Mouse (Mus musculus): ENCODE results near the gene Olfr1164. TPM values are rescaled to one million over a fixed set of nuclear protein-coding genes. Genes with fewer than 3 reads are reported as not detected.

Gene Olfr1164
- not detected in 2 replicates for polyA plus RNA-seq (2014; fragmentation: Nextera tagmentation; extraction: Ambion mirVana)

DNA sequence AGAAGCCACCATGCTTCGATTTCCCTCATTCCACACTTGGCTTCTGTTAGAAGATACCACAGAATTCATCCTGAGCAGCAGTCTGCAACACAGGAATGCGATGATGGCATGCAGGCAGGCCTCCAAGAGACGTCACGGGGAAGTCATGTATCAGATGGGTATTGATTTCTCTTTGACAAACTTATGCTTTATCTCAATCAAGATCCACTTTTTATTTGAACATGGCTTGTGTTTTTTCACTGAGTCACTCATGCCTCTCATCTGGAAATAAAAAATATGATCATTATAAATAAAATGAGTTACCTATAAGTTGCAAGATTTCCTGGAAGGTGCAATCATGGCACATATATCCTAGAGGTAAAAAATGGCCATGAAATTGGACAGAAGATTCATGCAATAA is at the start of gene Olfr1164:
Gene Olfr1164, minus strand, starts transcription at position 101 of the 400 bp plus-strand sequence.
- Histone ChIP-seq H3K4me2 (replicated peaks; ENCODE audit: low read depth, low read length) (no peak within 1 kb of the TSS), H3K9ac (ENCODE audit: low read depth, low read length) (no peak within 1 kb of the TSS), H3K9me3 (ENCODE audit: control insufficient read depth, low read length) (no peaks in the 10 kb centered on the region), H3K36me3 (ENCODE audit: control insufficient read depth, insufficient read depth, low read length) (no peaks in the 10 kb centered on the region), H3K4me3 (ENCODE audit: low read depth, low read length) (no peak within 1 kb of the TSS), H3K27ac (ENCODE audit: low read depth, low read length) (no peak within 1 kb of the TSS), H3K27me3 (ENCODE audit: control insufficient read depth, insufficient read depth, low read length) (no peaks in the 10 kb centered on the region), H3K4me1 (replicated peaks; ENCODE audit: control insufficient read depth, insufficient read depth, low read length) (no peaks in the 10 kb centered on the region)
- 76% methylated on average over 4 of the region's 4 CpGs for WGBS
- DNase-seq (ENCODE audit: low spot score) (no peak), ATAC-seq (ENCODE audit: low FRiP score) (no peak)

DNA sequence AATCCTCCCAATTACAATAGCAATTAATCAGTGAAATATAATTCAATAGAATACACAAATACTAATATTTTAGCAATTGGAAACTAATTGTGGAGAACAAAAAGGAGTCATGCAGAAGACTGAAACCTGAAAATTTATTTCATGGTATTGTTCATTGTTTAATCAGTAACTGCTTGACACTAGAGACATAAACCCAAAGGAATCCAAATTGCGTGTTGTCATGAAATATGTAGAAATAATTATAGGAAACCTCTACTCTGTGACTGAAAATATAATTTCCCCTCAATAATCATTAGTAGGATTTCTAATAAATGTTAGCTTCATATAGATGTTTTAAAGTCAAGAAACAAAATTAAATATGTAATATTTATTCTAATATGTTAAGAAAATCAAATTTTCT is 34.4 kb upstream of the Olfr1164 start, which contains the start of gene Olfr1166:
Gene Olfr1166, minus strand, starts transcription at position 101 of the 400 bp plus-strand sequence.
- Histone ChIP-seq H3K4me2 (replicated peaks; ENCODE audit: low read depth, low read length) (no peak within 1 kb of the TSS), H3K9me3 (ENCODE audit: control insufficient read depth, low read length) (no peaks in the 10 kb centered on the region), H3K4me1 (replicated peaks; ENCODE audit: control insufficient read depth, insufficient read depth, low read length) (no peaks in the 10 kb centered on the region), H3K36me3 (ENCODE audit: control insufficient read depth, insufficient read depth, low read length) (no peaks in the 10 kb centered on the region), H3K27ac (ENCODE audit: low read depth, low read length) (no peak within 1 kb of the TSS), H3K27me3 (ENCODE audit: control insufficient read depth, insufficient read depth, low read length) (no peaks in the 10 kb centered on the region), H3K9ac (ENCODE audit: low read depth, low read length) (no peak within 1 kb of the TSS), H3K4me3 (ENCODE audit: low read depth, low read length) (no peak within 1 kb of the TSS)
- WGBS, result 94% methylated on average over 1 of the region's 1 CpGs
- ATAC-seq (ENCODE audit: low FRiP score) (no peak), DNase-seq (ENCODE audit: low spot score) (no peak)

DNA sequence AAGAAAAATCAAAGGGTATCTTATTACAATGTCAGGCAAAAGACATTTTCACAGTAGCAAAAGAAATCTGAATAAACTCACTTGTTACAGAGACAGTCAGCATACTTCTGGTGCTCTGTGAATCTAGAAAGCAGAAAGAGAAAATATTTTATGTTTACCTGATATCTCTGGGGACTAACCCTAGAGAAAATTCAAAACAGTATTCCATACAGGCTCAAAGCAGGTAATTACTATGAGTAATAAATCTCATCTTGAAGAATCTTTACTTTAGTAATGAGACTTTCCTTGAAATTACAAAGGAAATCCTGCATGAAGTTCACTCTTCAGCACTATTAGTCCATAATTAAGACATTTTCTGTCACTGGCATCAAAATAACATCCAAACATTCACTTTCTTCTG is 22.0 kb downstream of the Olfr1164 start, which contains the start of gene Olfr1163:
Gene Olfr1163, minus strand, starts transcription at position 101 of the 400 bp plus-strand sequence.
- H3K4me2 ChIP-seq (replicated peaks; ENCODE audit: low read depth, low read length), result no peak within 1 kb of the TSS
- H3K9me3 ChIP-seq (ENCODE audit: control insufficient read depth, low read length), result no peaks in the 10 kb centered on the region
- H3K27ac ChIP-seq (ENCODE audit: low read depth, low read length), result no peak within 1 kb of the TSS
- no peaks in the 10 kb centered on the region for H3K4me1 ChIP-seq (replicated peaks; ENCODE audit: control insufficient read depth, insufficient read depth, low read length)
- H3K9ac ChIP-seq (ENCODE audit: low read depth, low read length), result no peak within 1 kb of the TSS
- H3K27me3 ChIP-seq (ENCODE audit: control insufficient read depth, insufficient read depth, low read length), result no peaks in the 10 kb centered on the region
- no peak for ATAC-seq (ENCODE audit: low FRiP score)
- no peak within 1 kb of the TSS for H3K4me3 ChIP-seq (ENCODE audit: low read depth, low read length)
- no peak for DNase-seq (ENCODE audit: low spot score)
- H3K36me3 ChIP-seq (ENCODE audit: control insufficient read depth, insufficient read depth, low read length), result no peaks in the 10 kb centered on the region

DNA sequence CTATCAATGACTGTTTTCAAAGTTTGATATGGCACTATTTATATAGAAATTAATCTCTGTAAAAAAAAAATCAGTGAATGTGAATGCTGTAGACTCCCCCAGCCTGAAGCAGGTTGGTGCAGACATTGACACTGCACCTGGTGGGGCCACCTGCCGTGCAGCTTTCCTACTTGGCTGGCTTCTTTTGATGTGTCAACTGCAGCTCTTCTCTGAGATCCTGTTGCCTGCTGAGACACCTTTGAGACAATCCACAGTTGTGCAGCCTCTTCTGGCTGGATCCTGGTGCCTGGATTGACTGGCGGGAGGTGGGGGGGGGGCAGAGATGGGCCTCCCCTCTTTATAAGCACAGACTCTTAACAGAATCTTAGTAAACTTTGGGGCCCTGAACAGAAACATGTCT is 30.2 kb downstream of the Olfr1164 start:
- ATAC-seq (ENCODE audit: low FRiP score), result no peak

DNA sequence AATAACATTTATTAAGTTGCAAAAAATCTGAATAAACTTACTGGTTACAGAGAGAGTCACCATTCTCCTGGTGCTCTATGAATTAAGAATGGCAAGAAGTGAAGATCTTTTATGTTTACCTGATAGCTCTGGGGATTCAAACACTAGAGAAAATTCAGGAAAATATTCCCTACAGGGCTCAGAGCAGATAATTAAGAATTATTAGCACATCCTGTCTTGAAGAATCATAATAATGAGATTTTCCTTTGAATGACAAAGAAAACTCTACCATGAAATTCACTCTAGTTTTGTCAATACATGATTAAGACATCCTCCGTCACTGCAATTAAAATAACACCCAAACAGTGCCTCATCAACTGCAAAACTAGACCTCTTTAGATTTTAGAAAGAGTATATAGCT is 42.7 kb downstream of the Olfr1164 start, which contains the start of gene Olfr1162:
Gene Olfr1162, minus strand, starts transcription at position 101 of the 400 bp plus-strand sequence.
- H3K9me3 ChIP-seq (ENCODE audit: control insufficient read depth, low read length), result no peaks in the 10 kb centered on the region
- no peaks in the 10 kb centered on the region for H3K27me3 ChIP-seq (ENCODE audit: control insufficient read depth, insufficient read depth, low read length)
- 84% methylated on average over 1 of the region's 1 CpGs for WGBS
- no peak for DNase-seq (ENCODE audit: low spot score)
- no peak within 1 kb of the TSS for H3K4me2 ChIP-seq (replicated peaks; ENCODE audit: low read depth, low read length)
- no peak within 1 kb of the TSS for H3K27ac ChIP-seq (ENCODE audit: low read depth, low read length)
- ATAC-seq (ENCODE audit: low FRiP score), result no peak
- H3K4me3 ChIP-seq (ENCODE audit: low read depth, low read length), result no peak within 1 kb of the TSS
- H3K9ac ChIP-seq (ENCODE audit: low read depth, low read length), result no peak within 1 kb of the TSS
- H3K36me3 ChIP-seq (ENCODE audit: control insufficient read depth, insufficient read depth, low read length), result no peaks in the 10 kb centered on the region
- no peaks in the 10 kb centered on the region for H3K4me1 ChIP-seq (replicated peaks; ENCODE audit: control insufficient read depth, insufficient read depth, low read length)

More for the DNA sequence above, 30.2 kb downstream of the Olfr1164 start:
- no peak overlapping the region for H3K9ac ChIP-seq (ENCODE audit: low read depth, low read length)
- WGBS, result 70% methylated on average over 2 of the region's 2 CpGs
- no peak for DNase-seq (ENCODE audit: low spot score)
- no peak overlapping the region for H3K4me2 ChIP-seq (replicated peaks; ENCODE audit: low read depth, low read length)
- H3K27ac ChIP-seq (ENCODE audit: low read depth, low read length), result no peak overlapping the region
- H3K9me3 ChIP-seq (ENCODE audit: control insufficient read depth, low read length), result no peaks in the 10 kb centered on the region
- H3K27me3 ChIP-seq (ENCODE audit: control insufficient read depth, insufficient read depth, low read length), result no peaks in the 10 kb centered on the region
- no peak overlapping the region for H3K4me3 ChIP-seq (ENCODE audit: low read depth, low read length)
- H3K4me1 ChIP-seq (replicated peaks; ENCODE audit: control insufficient read depth, insufficient read depth, low read length), result no peaks in the 10 kb centered on the region
- H3K36me3 ChIP-seq (ENCODE audit: control insufficient read depth, insufficient read depth, low read length), result no peaks in the 10 kb centered on the region

Other genes starting within 250 kb of the Olfr1164 start
- not detected in 2 replicates for gene Olfr1150-ps1, start 250.0 kb downstream of the Olfr1164 start, polyA plus RNA-seq (2014; fragmentation: Nextera tagmentation; extraction: Ambion mirVana)
- not detected in 2 replicates for gene Olfr1151, start 238.1 kb downstream of the Olfr1164 start, polyA plus RNA-seq (2014; fragmentation: Nextera tagmentation; extraction: Ambion mirVana)
- gene Olfr1152, start 227.5 kb downstream of the Olfr1164 start, polyA plus RNA-seq (2014; fragmentation: Nextera tagmentation; extraction: Ambion mirVana), result 0.03 TPM in 2 replicates
- not detected in 2 replicates for gene Olfr1153, start 199.0 kb downstream of the Olfr1164 start, polyA plus RNA-seq (2014; fragmentation: Nextera tagmentation; extraction: Ambion mirVana)
- gene Olfr1154, start 188.8 kb downstream of the Olfr1164 start, polyA plus RNA-seq (2014; fragmentation: Nextera tagmentation; extraction: Ambion mirVana), result not detected in 2 replicates
- gene Olfr1155, start 148.8 kb downstream of the Olfr1164 start, polyA plus RNA-seq (2014; fragmentation: Nextera tagmentation; extraction: Ambion mirVana), result not detected in 2 replicates
- not detected in 2 replicates for gene Olfr1156, start 140.9 kb downstream of the Olfr1164 start, polyA plus RNA-seq (2014; fragmentation: Nextera tagmentation; extraction: Ambion mirVana)
- not detected in 2 replicates for gene Olfr1157, start 125.7 kb downstream of the Olfr1164 start, polyA plus RNA-seq (2014; fragmentation: Nextera tagmentation; extraction: Ambion mirVana)
- not detected in 2 replicates for gene Olfr74, start 119.3 kb downstream of the Olfr1164 start, polyA plus RNA-seq (2014; fragmentation: Nextera tagmentation; extraction: Ambion mirVana)
- not detected in 2 replicates for gene Olfr1158, start 103.9 kb downstream of the Olfr1164 start, polyA plus RNA-seq (2014; fragmentation: Nextera tagmentation; extraction: Ambion mirVana)
- not detected in 2 replicates for gene Olfr1160, start 85.7 kb downstream of the Olfr1164 start, polyA plus RNA-seq (2014; fragmentation: Nextera tagmentation; extraction: Ambion mirVana)
- gene Olfr1161, start 71.2 kb downstream of the Olfr1164 start, polyA plus RNA-seq (2014; fragmentation: Nextera tagmentation; extraction: Ambion mirVana), result not detected in 2 replicates
- not detected in 2 replicates for gene Olfr73, start 56.3 kb downstream of the Olfr1164 start, polyA plus RNA-seq (2014; fragmentation: Nextera tagmentation; extraction: Ambion mirVana)
- gene Olfr1162, start 42.8 kb downstream of the Olfr1164 start, polyA plus RNA-seq (2014; fragmentation: Nextera tagmentation; extraction: Ambion mirVana), result not detected in 2 replicates
- gene Olfr1163, start 22.1 kb downstream of the Olfr1164 start, polyA plus RNA-seq (2014; fragmentation: Nextera tagmentation; extraction: Ambion mirVana), result not detected in 2 replicates
- not detected in 2 replicates for gene Olfr1166, start 34.3 kb upstream of the Olfr1164 start, polyA plus RNA-seq (2014; fragmentation: Nextera tagmentation; extraction: Ambion mirVana)
- not detected in 2 replicates for gene Olfr1167, start 61.2 kb upstream of the Olfr1164 start, polyA plus RNA-seq (2014; fragmentation: Nextera tagmentation; extraction: Ambion mirVana)
- gene Olfr1168, start 87.9 kb upstream of the Olfr1164 start, polyA plus RNA-seq (2014; fragmentation: Nextera tagmentation; extraction: Ambion mirVana), result not detected in 2 replicates
- gene Olfr1170, start 134.4 kb upstream of the Olfr1164 start, polyA plus RNA-seq (2014; fragmentation: Nextera tagmentation; extraction: Ambion mirVana), result not detected in 2 replicates
- gene Olfr1173, start 185.9 kb upstream of the Olfr1164 start, polyA plus RNA-seq (2014; fragmentation: Nextera tagmentation; extraction: Ambion mirVana), result not detected in 2 replicates
- gene Olfr1174-ps, start 221.2 kb upstream of the Olfr1164 start, polyA plus RNA-seq (2014; fragmentation: Nextera tagmentation; extraction: Ambion mirVana), result not detected in 2 replicates
- not detected in 2 replicates for gene Olfr1175-ps, start 233.2 kb upstream of the Olfr1164 start, polyA plus RNA-seq (2014; fragmentation: Nextera tagmentation; extraction: Ambion mirVana)
- not detected in 2 replicates for gene Olfr1176, start 242.8 kb upstream of the Olfr1164 start, polyA plus RNA-seq (2014; fragmentation: Nextera tagmentation; extraction: Ambion mirVana)